Mouse (Mus musculus): Measurements from ENCODE around the gene Zfhx3. TPM values are rescaled to one million over a fixed set of nuclear protein-coding genes. Genes with fewer than 3 reads are reported as not detected.

Zfhx3 gene
- total RNA-seq, 1 experiment from 2014 or later = 2.3 TPM

DNA sequence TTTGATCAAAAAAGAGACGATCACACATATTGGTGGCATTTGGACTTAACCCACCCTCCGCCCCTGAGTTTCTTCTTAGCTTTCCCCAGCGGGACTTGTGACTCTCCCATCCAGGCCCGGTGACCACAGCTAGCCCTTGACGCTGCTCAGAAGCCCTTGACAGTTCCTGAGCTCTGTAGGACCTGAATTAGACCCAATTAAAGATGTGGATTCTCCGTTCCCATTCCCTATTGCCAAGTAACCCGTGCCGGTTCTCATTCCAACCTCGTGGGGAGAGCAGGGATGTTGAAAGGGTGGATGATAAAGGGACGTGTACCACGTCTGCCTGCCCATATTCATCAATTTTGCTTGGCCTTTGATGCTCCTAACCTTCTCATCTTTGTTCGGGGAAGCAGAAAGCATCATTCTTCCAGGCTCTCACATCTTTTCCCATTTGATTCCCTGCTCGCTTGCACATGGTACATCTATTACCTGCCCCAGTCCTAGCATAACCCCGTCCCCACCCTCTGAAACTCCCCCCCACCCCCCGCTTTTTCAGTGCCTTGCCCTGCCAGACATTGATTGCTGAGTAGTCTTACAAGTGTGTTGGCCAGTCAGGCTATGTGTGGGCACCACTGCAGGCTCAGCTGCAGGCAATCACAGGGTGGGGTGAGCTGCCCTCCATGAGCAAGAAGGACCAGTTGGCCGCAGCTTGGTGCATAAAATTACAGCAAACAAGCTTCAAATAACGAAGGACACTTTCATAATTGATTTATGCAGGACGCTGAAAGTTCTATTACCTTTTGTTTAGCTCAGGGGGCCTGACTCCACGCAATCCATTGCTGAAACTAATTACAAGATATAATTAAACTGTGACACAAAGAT, 525.0 kb downstream of the Zfhx3 start:
- no peak for ATAC-seq (replicated peaks; ENCODE audit: insufficient number of reproducible peaks, low FRiP score, low TSS enrichment, poor library complexity, severe bottlenecking)

DNA sequence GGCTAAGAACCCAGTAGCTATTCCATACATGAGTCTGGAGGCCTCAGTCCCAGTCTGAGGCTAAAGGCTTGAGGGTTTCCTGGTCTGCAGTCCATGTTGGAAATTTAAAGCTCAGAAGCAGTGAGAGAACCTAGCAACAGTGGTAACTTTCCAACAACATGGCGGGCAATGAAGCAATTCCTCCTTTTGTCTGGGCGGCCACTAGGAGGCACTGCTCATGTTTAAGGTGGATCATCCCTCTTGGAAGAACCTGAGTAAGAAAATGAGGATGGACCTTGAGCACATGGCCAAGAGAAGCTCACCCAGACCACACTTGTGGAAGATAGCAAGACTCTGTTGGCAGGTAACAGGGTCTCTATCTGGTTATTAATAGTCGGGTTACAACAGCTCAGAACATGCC, 527.8 kb downstream of the Zfhx3 start:
- no peak for ATAC-seq (replicated peaks; ENCODE audit: insufficient number of reproducible peaks, low FRiP score, low TSS enrichment, poor library complexity, severe bottlenecking)

DNA sequence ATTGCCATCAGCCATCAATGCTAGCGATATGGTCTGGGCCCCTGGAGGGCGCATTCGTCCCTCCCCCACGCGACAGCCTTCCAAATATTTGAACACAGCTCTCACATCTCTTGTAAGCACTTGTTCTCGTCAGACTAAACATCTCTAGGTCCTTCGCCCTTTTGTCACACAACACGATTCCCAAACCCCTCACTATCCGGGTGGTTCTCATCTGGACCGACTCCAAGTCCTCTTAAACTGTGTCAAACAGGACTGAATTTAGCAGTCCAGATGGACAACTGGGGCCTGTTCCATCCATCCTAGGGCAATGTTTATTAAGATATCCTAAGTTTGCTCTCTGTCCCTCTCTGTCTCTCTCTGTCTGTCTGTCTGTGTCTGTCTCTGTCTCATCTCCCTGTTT, 532.1 kb downstream of the Zfhx3 start:
- ATAC-seq (replicated peaks; ENCODE audit: insufficient number of reproducible peaks, low FRiP score, low TSS enrichment, poor library complexity, severe bottlenecking) = no peak

DNA sequence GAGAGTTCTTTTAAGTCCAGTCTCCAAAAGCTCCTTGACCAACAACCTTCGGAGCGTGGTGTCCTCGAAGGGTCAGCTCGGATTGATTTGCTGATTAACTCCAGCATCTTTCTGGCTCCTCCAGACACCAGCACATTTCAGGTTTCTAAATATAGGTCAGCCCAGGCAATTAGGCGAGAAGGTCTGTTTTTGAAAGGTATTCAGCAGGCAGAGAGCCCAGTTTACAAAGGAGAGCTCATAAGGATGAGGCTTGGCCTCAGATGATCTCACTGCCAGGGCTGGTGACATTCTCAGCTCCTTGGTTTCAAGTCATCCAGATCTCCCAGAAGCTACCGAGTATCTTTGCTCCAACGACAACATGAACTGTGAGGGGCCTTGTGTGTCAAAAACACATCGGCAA, 535.7 kb downstream of the Zfhx3 start:
- ATAC-seq (replicated peaks; ENCODE audit: insufficient number of reproducible peaks, low FRiP score, low TSS enrichment, poor library complexity, severe bottlenecking) = no peak

DNA sequence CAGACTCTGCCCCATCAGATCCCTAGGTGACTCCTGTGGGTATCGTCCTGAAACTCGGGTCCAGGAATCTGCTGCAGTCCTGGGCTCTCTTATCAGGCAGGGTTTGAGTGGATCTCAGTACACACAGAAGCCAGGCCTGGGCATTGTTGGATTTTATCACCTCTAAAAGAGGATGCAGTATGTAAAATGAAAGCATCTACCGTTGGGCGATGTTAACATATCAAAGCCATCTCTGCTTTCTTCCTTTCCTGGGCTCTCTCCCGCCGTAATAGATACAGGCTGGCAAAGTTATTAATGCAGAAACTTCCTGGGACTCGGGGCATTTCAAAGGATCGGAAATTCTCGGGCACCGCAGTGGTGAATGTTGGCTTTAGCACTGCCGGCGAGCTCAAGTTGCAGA, 537.7 kb downstream of the Zfhx3 start:
- no peak for ATAC-seq (replicated peaks; ENCODE audit: insufficient number of reproducible peaks, low FRiP score, low TSS enrichment, poor library complexity, severe bottlenecking)

DNA sequence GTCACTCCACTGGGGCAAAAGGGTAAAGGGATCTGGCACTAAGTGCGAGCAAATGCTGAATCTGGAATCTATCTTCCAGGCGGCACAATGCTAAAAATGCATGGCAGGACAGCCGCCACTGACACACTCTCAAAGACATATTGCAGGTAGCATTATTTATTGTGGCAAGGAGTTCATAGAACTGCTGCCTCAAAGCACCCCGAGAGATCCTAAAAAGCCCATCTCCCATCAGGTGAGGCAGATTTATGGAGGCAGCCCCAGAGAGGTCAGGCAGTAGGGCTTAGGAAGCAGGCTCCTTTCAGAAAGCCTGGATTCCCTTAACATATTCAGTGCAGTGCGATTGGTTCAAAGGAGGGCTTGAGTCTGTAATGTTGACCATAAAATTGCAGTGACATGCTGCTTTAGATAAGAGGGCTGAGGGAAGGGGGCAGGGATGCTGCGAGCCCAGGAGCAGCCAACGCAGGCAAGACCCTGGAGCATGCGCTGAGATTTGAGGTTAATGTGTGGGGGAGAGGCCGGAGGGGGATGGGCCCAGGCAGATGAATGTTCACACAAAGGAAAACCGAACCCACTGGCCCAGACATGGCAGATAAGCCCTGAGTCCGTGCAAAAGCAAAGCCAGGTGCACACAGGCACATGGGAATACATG, 538.8 kb downstream of the Zfhx3 start:
- ATAC-seq (replicated peaks; ENCODE audit: insufficient number of reproducible peaks, low FRiP score, low TSS enrichment, poor library complexity, severe bottlenecking) = no peak

DNA sequence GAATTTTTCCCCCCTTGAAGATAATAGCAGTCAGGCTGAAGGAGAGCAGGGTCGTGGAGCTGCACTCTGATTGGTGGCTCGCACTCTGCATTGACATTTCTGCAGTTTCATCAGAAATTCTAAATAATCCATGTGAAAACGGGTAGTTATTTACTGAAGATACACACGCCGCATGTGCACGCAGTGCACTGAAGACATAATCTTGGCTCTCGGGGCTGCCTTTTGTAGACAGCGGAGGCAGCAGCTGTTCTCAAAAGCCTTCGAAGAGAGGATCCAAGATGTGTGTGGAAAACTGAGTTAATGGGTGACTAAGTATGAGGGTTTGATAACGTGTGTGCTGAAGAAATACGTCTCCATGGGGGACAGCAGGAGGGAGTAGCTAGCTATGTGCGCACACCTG, 553.7 kb downstream of the Zfhx3 start:
- no peak for ATAC-seq (replicated peaks; ENCODE audit: insufficient number of reproducible peaks, low FRiP score, low TSS enrichment, poor library complexity, severe bottlenecking)

DNA sequence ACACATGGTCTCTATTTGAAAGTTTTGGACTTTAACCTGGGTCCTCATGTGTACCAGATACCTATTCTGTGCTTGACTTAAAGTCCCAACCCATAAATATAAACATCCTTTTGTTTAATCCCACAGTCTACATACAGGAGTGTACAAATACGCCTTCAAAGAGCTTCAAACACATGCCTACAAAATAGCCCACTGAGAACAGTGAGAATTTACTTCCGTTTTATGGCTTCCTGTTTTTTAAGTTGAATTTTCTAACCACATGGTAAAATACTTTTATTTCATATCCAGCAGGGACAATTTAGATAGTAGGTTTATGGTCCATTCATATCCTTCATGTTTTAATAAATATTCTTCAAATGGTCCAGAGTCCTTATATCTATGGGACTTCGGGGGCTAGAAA, 564.3 kb downstream of the Zfhx3 start:
- no peak for ATAC-seq (replicated peaks; ENCODE audit: insufficient number of reproducible peaks, low FRiP score, low TSS enrichment, poor library complexity, severe bottlenecking)

DNA sequence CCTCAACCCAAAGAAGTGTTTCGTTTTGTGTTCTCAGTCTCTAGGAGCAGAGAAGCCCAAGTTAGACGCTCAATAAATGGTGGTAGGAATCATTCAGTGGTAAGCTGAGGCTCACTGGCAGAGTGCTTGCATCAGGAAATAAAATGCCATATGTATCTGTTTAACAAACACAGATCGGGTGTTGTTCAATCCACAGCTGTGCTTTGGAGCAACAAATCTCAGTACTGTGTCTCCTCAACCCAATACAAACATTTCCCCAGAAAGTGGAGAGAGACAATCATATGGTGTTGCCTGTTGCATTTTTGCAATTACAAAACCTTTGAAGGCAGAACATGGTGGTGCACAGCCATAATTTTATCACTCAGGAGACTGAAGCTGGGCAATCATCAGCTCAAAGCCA, 565.3 kb downstream of the Zfhx3 start:
- ATAC-seq (replicated peaks; ENCODE audit: insufficient number of reproducible peaks, low FRiP score, low TSS enrichment, poor library complexity, severe bottlenecking) = no peak

DNA sequence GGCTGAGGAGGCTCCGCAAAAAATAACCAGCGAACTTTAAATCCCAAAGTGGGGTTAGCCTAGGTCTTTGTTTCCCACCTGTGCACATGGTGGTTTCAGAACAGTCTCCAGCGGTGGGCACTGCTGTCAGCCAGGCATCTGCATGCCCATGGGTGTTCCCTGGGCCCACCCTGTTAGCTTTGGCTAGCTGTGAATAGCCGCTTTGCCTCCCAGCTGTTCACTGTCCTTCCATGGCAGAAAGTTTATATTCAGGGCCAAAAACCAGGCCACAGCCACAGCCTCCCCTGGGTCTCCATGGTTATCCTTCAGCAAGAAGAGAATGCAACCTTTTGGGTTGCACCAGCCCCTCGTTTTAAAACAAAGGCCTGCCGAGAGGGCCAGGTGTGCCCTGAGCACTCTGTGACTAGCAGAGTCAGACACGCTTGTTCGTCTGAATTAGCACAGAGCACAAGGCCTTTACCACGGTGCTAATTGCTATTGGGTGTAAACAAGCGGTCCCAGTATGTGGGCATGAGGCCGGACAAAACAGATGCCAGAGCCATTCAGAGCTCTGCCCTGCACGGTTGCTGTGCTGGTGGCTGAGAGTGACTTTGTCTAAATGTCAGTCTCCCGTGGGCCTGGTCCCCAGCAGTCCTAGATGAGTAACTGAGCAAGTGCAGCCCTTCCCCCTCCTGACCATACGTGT, 568.3 kb downstream of the Zfhx3 start:
- no peak for ATAC-seq (replicated peaks; ENCODE audit: insufficient number of reproducible peaks, low FRiP score, low TSS enrichment, poor library complexity, severe bottlenecking)

DNA sequence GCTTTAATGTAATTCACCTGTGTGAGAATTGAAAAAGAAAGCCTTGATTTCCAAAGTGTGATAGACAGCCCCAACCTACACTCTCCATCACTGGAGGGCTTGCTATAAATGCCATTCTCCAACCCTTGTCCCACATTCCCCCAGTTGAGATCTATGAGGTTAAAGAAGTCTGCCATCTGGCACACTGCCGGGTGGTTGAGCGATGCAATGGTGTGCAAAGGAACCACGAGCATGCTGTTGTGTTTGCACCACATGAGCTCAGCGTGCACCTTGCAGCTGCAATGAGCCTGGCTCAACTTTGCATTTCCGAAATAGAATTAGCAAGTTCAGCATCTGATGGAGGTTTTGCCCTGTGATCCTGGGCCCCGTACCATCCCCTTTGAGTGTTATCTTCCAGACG, 575.7 kb downstream of the Zfhx3 start:
- ATAC-seq (replicated peaks; ENCODE audit: insufficient number of reproducible peaks, low FRiP score, low TSS enrichment, poor library complexity, severe bottlenecking) = no peak

DNA sequence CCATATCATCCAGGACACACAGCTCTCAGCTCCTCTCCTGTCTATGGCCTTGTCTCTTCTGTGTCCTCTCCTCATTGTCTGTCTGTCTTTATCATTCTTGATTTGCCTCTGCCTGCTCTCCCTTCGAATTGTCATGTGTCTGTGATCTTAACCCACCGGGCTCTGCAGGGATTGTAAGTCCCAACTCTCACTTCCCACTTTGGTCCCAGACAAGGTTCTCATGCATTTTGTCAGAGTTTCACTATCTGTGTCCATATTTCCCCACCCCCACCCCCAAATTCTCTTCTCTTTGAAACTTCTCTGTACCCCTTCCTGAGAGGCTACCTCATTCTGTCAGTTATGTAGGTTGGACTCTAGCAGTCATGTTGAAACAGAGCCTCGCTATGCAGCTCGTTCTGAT, 579.6 kb downstream of the Zfhx3 start:
- no peak for ATAC-seq (replicated peaks; ENCODE audit: insufficient number of reproducible peaks, low FRiP score, low TSS enrichment, poor library complexity, severe bottlenecking)

DNA sequence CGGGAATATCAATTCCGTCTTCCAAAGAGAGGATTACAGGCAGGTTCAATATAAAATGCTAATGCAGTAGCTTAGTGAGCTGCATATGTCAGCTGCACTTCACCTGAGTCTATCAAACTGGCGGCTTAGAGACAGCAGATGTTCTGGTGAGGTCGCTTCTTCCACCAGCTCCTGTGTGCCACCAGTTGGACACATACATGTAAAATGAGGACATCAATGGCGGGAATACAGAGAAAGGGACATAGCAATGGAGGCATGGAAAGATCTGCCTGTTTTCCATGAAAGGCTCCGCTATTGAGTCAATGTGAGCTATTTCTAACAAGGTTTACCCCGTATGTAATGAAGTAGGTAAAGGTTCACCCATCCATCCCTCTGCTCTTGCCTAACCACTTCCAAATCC, 587.0 kb downstream of the Zfhx3 start:
- ATAC-seq (replicated peaks; ENCODE audit: insufficient number of reproducible peaks, low FRiP score, low TSS enrichment, poor library complexity, severe bottlenecking) = no peak

DNA sequence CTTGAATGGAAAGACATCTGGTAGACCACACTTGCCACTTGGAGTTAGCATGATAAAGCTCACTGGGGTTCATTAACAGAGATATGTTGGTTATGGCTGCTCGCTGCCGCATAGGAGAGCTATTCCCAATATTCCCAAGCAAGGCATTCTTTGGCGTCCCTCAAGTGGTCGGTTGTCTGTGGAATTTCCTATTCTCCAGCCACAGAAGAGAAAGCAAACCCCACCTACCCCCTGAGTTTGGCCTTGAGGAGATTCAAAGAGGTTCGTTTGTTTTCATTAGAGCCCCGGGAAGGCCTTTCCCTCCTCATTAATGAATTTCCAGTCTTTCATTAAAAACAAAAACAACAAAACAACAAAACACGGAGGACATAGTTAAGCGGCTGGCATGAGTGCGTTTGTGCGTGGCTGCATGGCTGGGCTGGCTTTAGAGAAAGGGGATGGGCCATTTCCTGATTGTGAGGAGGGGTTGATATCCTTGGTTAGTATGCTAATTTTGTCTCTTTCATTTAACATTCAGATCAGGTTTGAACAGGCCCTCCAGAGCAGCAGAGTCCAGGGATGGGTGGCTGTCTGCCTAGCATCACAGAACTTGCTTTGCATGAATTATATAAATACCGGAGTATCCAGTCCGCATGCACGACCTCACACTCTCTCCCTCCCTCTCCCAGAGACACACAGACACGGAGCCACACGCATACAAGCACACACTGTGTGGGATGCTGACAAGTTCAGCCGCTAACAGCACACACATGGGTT, 592.9 kb downstream of the Zfhx3 start:
- no peak for ATAC-seq (replicated peaks; ENCODE audit: insufficient number of reproducible peaks, low FRiP score, low TSS enrichment, poor library complexity, severe bottlenecking)

DNA sequence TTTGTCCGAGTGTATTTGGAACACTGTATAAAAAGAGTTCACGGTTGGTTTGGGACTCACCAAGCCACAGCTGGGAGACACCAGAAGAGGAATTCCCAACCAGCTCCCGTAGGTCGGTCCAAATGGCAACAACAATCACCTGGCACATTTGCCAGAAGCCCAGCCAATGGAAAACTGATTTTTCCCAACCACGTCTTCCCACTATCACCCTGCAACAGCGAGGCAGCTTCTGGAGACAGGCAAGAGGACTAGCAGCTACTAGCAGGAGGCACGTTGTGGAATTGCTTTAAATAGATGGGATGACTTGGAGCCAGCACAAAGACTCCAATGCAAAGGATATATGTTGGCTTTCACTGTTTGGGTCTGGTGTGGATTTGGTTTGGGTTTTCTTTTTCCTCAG, 593.7 kb downstream of the Zfhx3 start:
- no peak for ATAC-seq (replicated peaks; ENCODE audit: insufficient number of reproducible peaks, low FRiP score, low TSS enrichment, poor library complexity, severe bottlenecking)

DNA sequence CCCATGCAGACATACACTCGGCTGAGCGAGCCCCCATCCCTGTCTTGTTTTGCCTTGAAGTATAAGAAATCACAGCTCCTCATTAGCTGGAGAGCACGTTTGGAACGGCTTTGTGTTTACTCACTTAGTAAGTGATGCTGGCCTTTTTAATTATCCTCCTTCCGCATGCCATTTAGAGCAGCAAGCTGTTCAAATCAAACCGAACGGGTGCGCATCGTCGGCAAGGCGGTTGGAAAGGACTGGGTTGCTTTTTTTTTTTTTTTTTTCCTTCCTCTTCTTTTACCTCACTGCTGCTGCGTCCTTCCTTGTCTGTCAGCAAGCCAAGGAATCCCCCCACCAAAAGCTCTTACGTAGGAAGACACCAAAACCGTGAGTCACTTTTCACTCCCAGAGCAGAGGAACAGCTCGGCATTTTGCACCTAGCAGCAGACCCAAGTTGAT, 594.5 kb downstream of the Zfhx3 start:
- no peak for ATAC-seq (replicated peaks; ENCODE audit: insufficient number of reproducible peaks, low FRiP score, low TSS enrichment, poor library complexity, severe bottlenecking)

DNA sequence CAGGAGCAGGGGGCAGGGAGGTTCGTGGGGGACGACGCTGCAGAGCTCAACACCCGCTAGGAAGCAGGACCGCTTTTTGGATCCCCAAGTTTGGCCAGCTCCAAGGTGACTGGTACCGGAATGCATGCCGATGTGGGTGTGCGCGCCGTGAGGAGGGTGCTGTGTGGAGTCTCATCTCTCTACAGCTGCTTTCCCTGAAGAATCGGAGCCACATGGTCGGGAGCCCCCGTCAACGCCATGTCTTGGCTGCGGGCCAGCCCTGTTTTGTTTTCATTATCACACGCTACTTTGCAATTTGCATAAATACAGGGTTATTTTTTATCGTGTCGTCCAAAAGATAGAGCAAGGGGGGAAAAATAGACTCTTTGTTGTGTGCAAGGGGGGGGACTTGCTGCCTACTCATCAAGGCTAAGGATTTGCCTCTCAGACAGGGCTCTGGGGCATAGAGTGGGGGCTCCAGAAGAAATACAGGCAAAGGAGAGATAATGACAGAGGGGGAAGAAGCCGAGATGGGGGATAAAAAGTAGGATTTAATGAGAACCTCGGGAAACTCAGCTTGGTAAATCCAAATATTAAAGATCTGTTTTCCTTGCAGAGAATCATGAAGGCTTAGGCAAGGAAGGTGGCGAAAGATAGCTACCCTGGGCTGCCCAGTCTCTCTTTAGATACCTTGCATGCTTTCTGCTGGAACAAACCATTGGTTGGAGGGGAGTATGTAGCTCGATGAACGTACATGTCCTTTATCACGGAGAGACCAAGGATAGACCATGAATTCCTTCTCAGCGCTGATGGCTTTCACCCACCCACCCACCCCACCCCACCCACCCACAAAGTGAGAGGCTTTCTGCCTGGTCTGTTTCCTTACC, 595.5 kb downstream of the Zfhx3 start:
- ATAC-seq (replicated peaks; ENCODE audit: insufficient number of reproducible peaks, low FRiP score, low TSS enrichment, poor library complexity, severe bottlenecking) = no peak

DNA sequence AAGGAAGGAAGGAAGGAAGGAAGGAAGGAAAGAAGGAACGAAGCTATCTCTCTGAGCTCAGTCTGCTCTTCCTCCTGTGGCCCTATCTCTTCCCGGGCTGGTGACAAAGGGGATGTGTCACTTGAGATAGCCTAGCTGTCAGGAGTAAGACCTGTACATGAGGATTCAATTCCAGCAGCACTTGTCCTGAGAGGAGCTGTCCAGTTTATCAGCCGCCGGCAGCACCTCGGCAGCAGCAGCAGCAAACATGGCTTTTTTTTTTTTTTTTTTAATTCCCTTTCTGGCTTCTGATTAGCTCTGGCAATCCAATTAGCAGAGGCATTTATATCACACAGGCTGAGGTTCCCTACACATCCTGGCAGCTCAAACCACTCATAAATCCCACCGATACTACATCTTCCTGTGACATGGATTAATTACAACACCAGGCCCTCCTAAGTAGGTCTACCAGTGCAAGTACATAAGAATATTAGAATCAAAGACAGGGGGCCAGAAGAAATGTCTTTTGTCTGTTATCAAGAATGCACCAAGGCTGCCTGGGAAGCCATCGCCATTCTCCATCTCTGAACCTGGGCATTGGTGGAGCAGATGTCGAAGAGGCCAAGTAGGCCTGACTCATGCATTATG, 596.6 kb downstream of the Zfhx3 start:
- ATAC-seq (replicated peaks; ENCODE audit: insufficient number of reproducible peaks, low FRiP score, low TSS enrichment, poor library complexity, severe bottlenecking) = no peak

Measured in monocyte, adult 5-6 weeks (primary cell).